Mouse (Mus musculus): ENCODE measurements around the gene Gtf2a2.

- no peak for TF ChIP-seq CTCF (IDR thresholded peaks at IDR 0.05 in 2 of 3, conservative IDR thresholded peaks at IDR 0.05 in 1 of 3; ENCODE audit: control insufficient read depth in 1 of 3, insufficient read depth in 1 of 3, low read depth in 2 of 3, low read length in 3 of 3, poor library complexity in 1 of 3, severe bottlenecking in 1 of 3)
- TF ChIP-seq POLR2AphosphoS2 (IDR thresholded peaks at IDR 0.05; ENCODE audit: low read length): no peak
- TF ChIP-seq POLR2A (IDR thresholded peaks at IDR 0.05; ENCODE audit: control insufficient read depth in 1 of 2, insufficient read depth in 1 of 2, low read depth in 1 of 2, low read length in 2 of 2, poor library complexity in 1 of 2): no peak
- TF ChIP-seq GATA1 (IDR thresholded peaks at IDR 0.05; ENCODE audit: low read depth, low read length): no peak
- TF ChIP-seq ZC3H11A (IDR thresholded peaks at IDR 0.05; ENCODE audit: low read depth, low read length): no peak
- TF ChIP-seq MAX (IDR thresholded peaks at IDR 0.05; ENCODE audit: low read length): no peak
- TF ChIP-seq UBTF (IDR thresholded peaks at IDR 0.05; ENCODE audit: borderline replicate concordance, insufficient read depth, low read depth, low read length): no peak
- no peak for TF ChIP-seq JUND (IDR thresholded peaks at IDR 0.05; ENCODE audit: low read depth, low read length)
- TF ChIP-seq TAL1 (IDR thresholded peaks at IDR 0.05; ENCODE audit: low read length): no peak
- no peak for TF ChIP-seq EP300 (IDR thresholded peaks at IDR 0.05; ENCODE audit: low read depth in 1 of 2, low read length in 2 of 2)
- no peak for TF ChIP-seq POLR2AphosphoS5 (IDR thresholded peaks at IDR 0.05; ENCODE audit: borderline replicate concordance, low read depth, low read length)
Measured at GRCm38 (mm10) chr9:70039597-70040385, 27.4 kb downstream of the Gtf2a2 start.
